Comparison of ENCODE assay signal across 12 mouse cellular contexts in genomic region chr16:66793067-66793466, GRCm38 (mm10).
"Had no signal": no experiment of that assay in that cellular context is flagged by ENCODE, and none has a peak within 500 bp of the region (broad histone marks: within the 10 kb centered on the region; RNA-seq: fewer than 3 reads in every experiment).

No protein-coding gene starts in this region.

- DNase-seq: retina, postnatal 1 day; right cerebral cortex, adult 18-20 months; right cerebral cortex, postnatal 14 days; right cerebral cortex, postnatal 25 days; right cerebral cortex, postnatal 4 days; spleen, adult 18-20 months; thymus, adult 18-20 months; thymus, adult 2 months; thymus, postnatal 14 days; thymus, postnatal 25 days; thymus, postnatal 36 days; thymus, postnatal 4 days had no signal
